Mouse (Mus musculus) forebrain, postnatal 0 days (tissue): Measurements from ENCODE around the gene Ms4a4a. TPM values are rescaled to one million over a fixed set of nuclear protein-coding genes. Genes with fewer than 3 reads are reported as not detected.

Experiments
- ATAC-seq: fragments of 200-750 bp; cut with Nextera tagmentation; 2 replicates; pipeline ENCODE4 v1.8.0; 2017; ENCODE audit warnings: mild to moderate bottlenecking, moderate library complexity
- DNase-seq: peaks from one replicate; pipeline ENCODE4 v3.0.0-alpha.2; 2015
- H3K27ac ChIP-seq: fragments of 300-500 bp; sonication (generic); 2 replicates; pipeline ENCODE4 v1.5.1; 2014; ENCODE audit warnings: low read depth, mild to moderate bottlenecking, antibody characterized with exemption, low read length, moderate library complexity, mixed read lengths
- H3K27me3 ChIP-seq: fragments of 300-500 bp; sonication (generic); 2 replicates; pipeline ENCODE4 v1.6.1; 2014; ENCODE audit warnings: mild to moderate bottlenecking, low read length, mixed read lengths; ENCODE audit not compliant: insufficient read depth
- H3K36me3 ChIP-seq: fragments of 300-500 bp; sonication (generic); 2 replicates; pipeline ENCODE4 v1.6.1; 2014; ENCODE audit warnings: mild to moderate bottlenecking, moderate library complexity; ENCODE audit not compliant: insufficient read depth
- H3K4me1 ChIP-seq: fragments of 300-500 bp; sonication (generic); 2 replicates; pipeline ENCODE4 v1.6.1; 2014; ENCODE audit warnings: antibody characterized with exemption; ENCODE audit not compliant: insufficient read depth
- H3K4me2 ChIP-seq: fragments of 300-500 bp; sonication (generic); 2 replicates; pipeline ENCODE4 v1.6.1; 2014; ENCODE audit warnings: low read depth, mild to moderate bottlenecking, moderate library complexity
- H3K4me3 ChIP-seq: fragments of 300-500 bp; sonication (generic); 2 replicates; pipeline ENCODE4 v1.5.1; 2014; ENCODE audit warnings: low read depth, low read length, mixed read lengths
- H3K9ac ChIP-seq: fragments of 300-500 bp; sonication (generic); 2 replicates; pipeline ENCODE4 v1.6.1; 2014; ENCODE audit warnings: mild to moderate bottlenecking
- H3K9me3 ChIP-seq: fragments of 300-500 bp; sonication (generic); 2 replicates; pipeline ENCODE4 v1.6.1; 2016; ENCODE audit warnings: low read length
- CTCF ChIP-seq: sonication (generic); IDR thresholded peaks from 2 replicates; pipeline ENCODE4 v1.5.1; 2016; ENCODE audit warnings: antibody characterized with exemption, control low read depth, low read depth
- WGBS: fragments of 180-500 bp; shearing (Covaris S2); extraction: QIAGEN DNeasy Blood & Tissue Kit; methylation state at CpG from one replicate; pipeline ENCODE4 v1.1.7; 2014; 5-methylcytosine and 5-hydroxymethylcytosine counted together
- polyA plus RNA-seq: library from polyadenylated mRNA; unstranded; fragments of >200 nt; fragmentation: Nextera tagmentation; extraction: Ambion mirVana; gene quantifications from 2 replicates; pipeline ENCODE4 v1.2.1, GENCODE M21; 2015
- total RNA-seq: library from RNA; depleted of rRNA; stranded (reverse); fragments of >200 nt; gene quantifications from 2 replicates; pipeline ENCODE4 v1.2.3, GENCODE M21; 2014; rRNA removed

Ms4a4a gene
- 1.2 TPM in 1 of 2 replicates, not detected in the other for total RNA-seq
- polyA plus RNA-seq = 0.58 and 2.9 TPM in 2 replicates

DNA sequence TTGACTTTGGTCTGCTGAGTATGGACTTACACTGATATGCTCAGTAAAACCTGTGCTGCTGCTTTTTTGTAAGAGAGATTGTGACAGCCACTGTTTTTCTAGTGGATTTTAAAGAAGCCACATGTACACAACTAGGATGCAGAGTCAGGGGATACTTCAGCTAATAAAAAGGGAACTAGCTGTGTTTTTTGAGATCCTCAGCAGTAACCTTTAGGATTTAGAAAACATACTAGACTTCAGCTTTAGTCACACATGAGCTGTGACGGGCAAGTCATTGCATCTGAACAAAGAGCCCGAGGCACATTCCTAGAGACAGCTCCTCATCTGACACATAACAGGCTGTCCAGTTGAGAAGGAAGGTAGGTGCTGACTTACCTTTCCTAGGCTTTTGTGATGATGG, at the start of gene Ms4a4a:
TSS of gene Ms4a4a (plus strand) at position 251 of the 400 bp plus-strand sequence.
- H3K9ac ChIP-seq = no peak within 1 kb of the TSS
- H3K4me1 ChIP-seq = no peaks in the 10 kb centered on the region
- no peak for DNase-seq
- no peak for TF ChIP-seq CTCF
- no peaks in the 10 kb centered on the region for H3K9me3 ChIP-seq
- no peaks in the 10 kb centered on the region for H3K27me3 ChIP-seq
- no peak within 1 kb of the TSS for H3K27ac ChIP-seq
- no peak for ATAC-seq
- WGBS = 70% methylated on average over 2 of the region's 2 CpGs
- no peak within 1 kb of the TSS for H3K4me2 ChIP-seq
- H3K36me3 ChIP-seq = no peaks in the 10 kb centered on the region
- H3K4me3 ChIP-seq = no peak within 1 kb of the TSS

DNA sequence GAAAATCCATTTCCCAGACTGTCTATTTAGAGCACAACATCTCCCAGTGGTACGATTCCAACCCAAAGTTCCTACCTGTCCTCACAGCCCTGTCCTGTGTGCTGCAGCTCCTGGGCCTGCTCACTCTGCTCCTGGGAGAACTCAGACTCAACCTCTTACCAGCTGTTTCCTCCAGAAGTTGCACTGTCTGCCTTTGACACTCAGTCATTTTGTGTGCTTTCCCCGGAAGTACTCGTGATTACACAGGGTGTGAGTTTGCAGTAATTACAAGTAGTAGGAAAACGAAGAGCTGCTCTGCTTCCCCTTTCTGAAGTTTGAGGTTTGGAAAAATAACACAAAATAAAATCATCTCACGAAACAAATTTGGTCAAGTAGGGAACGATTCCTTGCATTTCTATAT, 39.4 kb upstream of the Ms4a4a start, which contains the start of gene Ms4a7:
TSS of gene Ms4a7 (minus strand) at position 215 of the 400 bp plus-strand sequence.
- Histone ChIP-seq H3K27me3 (no peaks in the 10 kb centered on the region), H3K4me2 (no peak within 1 kb of the TSS), H3K9ac (no peak within 1 kb of the TSS), H3K9me3 (no peaks in the 10 kb centered on the region), H3K4me3 (no peak within 1 kb of the TSS), H3K4me1 (no peaks in the 10 kb centered on the region), H3K36me3 (no peaks in the 10 kb centered on the region), H3K27ac (no peak within 1 kb of the TSS)
- DNase-seq = no peak
- no peak for TF ChIP-seq CTCF
- WGBS = 90% methylated on average over 6 of the region's 6 CpGs
- ATAC-seq = no peak

DNA sequence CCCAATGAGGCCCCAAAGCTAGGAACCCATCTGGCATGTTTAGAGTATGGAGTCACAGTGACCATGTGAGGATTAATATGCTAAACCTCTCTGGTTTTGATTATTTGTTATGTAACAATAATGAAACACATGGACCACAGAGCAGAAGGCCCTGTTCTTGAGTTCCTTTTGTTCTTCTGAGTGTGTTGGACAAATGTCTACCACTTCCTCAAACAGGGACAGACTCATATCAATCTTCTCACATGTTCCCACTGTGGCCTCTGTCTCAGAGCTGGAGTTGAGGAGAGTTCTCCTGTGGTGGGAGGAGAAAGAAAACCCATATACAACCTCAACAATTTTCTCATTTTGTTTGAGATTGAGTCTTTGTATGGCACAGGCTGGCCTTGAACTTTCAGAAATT, 32.2 kb upstream of the Ms4a4a start:
- no peak for TF ChIP-seq CTCF
- Histone ChIP-seq H3K4me3 (no peak overlapping the region), H3K36me3 (no peaks in the 10 kb centered on the region), H3K9ac (no peak overlapping the region), H3K27ac (no peak overlapping the region), H3K27me3 (no peaks in the 10 kb centered on the region), H3K9me3 (no peaks in the 10 kb centered on the region), H3K4me1 (no peaks in the 10 kb centered on the region), H3K4me2 (no peak overlapping the region)
- DNase-seq = no peak
- ATAC-seq = no peak

DNA sequence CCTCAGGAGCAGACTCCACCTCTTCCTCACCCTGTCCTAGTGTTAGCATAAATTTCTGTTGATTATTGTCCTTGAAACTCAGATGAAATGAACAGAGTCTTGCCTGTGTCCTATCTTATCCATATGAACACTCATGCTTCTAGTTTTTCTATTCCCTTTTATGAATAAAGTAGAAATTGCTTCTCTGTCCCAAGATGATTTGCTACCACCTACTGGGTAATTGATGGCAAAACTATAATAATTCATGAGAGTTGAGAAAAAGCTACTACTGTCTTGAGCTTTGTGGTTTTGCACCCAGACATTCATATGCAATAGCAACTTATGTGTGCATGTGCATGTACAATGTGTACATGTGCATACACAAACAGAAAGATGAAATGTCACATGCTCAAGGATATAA, 31.3 kb upstream of the Ms4a4a start:
- TF ChIP-seq CTCF = no peak
- Histone ChIP-seq H3K4me2 (no peak overlapping the region), H3K4me3 (no peak overlapping the region), H3K36me3 (no peaks in the 10 kb centered on the region), H3K9me3 (no peaks in the 10 kb centered on the region), H3K9ac (no peak overlapping the region), H3K27me3 (no peaks in the 10 kb centered on the region), H3K27ac (no peak overlapping the region), H3K4me1 (no peaks in the 10 kb centered on the region)
- DNase-seq (no peak), ATAC-seq (no peak)

DNA sequence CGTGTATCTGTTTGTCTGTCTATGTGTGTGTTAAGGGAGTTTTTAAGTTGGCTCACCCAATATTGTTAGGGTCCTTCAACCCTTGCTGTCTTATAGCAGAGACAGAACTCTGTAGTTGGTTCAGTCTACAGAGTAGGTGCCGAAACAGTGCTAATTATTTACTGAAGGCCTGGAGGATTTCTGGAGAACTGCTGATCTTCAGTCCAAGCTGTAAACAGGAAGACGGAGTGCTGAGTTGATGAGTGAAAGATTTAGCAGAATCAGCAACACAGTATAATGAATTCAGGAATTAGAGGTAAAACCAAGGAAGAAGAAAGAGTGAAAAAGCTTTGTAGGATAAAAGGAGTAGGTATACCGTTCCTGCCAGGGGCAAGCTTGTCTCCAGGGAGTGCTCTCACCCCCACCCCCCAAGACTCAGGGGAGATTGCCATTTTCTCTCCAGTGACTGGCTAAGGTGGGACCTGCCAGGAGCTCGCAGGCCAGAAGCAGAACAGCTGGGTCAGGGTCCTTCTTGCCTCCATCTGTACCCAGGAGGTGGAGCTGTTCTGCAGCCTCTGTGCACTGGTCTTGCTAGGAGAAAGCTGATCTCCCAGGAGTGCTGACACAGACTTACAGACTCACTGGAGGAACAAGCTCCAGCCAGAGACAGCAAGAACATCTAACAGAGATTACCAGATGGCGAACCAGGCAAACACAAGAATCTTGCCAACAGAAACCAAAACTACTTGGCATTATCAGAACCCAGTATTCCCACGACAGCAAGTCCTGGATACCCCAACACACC, 25.4 kb upstream of the Ms4a4a start:
- Histone ChIP-seq H3K9ac (no peak overlapping the region), H3K27ac (no peak overlapping the region), H3K27me3 (no peaks in the 10 kb centered on the region), H3K4me2 (no peak overlapping the region), H3K4me3 (no peak overlapping the region), H3K9me3 (no peaks in the 10 kb centered on the region), H3K4me1 (no peaks in the 10 kb centered on the region), H3K36me3 (no peaks in the 10 kb centered on the region)
- ATAC-seq (no peak; the same call in 1 of the 2 replicates), DNase-seq (no peak)
- 60% methylated on average over 7 of the region's 7 CpGs for WGBS
- no peak for TF ChIP-seq CTCF

DNA sequence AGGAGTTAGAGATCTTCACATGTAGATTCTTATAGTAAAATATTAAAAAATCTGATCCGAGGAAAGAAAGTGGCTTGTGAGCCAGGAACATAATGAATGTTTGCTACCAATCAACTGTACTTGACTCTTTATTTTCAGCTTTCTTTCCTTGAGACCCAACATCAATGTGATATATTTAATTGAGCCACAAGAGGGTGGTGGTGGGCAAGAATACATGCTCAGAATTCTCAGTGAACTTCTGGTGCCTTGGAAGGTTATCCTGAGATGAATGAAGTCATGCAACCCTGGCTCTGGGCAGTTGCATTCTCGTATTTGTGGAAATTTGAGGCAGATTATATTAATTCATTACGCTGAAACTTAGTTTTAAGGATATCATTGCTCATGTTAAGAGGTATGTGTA, 23.4 kb upstream of the Ms4a4a start:
- Histone ChIP-seq H3K4me2 (no peak overlapping the region), H3K4me3 (no peak overlapping the region), H3K27ac (no peak overlapping the region), H3K4me1 (no peaks in the 10 kb centered on the region), H3K27me3 (no peaks in the 10 kb centered on the region), H3K9me3 (no peaks in the 10 kb centered on the region), H3K9ac (no peak overlapping the region), H3K36me3 (no peaks in the 10 kb centered on the region)
- DNase-seq (peak; percentile 5), ATAC-seq (no peak)
- WGBS = 52% methylated on average over 3 of the region's 3 CpGs
- TF ChIP-seq CTCF = peak; percentile 49

DNA sequence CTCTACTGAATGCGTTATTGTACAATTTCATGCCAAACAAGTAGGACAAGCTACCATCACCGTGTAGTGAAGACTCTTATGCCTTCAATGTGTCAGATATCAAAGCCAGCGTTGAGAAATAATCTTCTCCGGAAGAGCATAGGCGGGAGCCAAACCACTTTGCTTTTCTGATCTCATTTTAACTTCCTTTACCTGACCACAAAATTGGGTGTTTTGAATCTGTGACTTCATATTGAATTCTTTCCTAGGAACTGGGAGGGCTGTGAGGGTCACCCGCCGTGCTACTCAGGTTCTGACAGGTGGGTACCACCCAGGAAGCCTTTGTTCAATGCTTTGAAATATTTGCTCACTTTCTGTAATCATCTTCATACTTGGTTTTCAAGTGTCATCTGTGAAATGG, 19.6 kb upstream of the Ms4a4a start:
- Histone ChIP-seq H3K9ac (no peak overlapping the region), H3K4me2 (no peak overlapping the region), H3K4me3 (no peak overlapping the region), H3K36me3 (no peaks in the 10 kb centered on the region), H3K4me1 (no peaks in the 10 kb centered on the region), H3K9me3 (no peaks in the 10 kb centered on the region), H3K27me3 (no peaks in the 10 kb centered on the region), H3K27ac (no peak overlapping the region)
- 93% methylated on average over 7 of the region's 7 CpGs for WGBS
- no peak for TF ChIP-seq CTCF
- DNase-seq (no peak), ATAC-seq (no peak)
